Mouse (Mus musculus): ENCODE results near the gene Wnt2. TPM values are rescaled to one million over a fixed set of nuclear protein-coding genes. Genes with fewer than 3 reads are reported as not detected.
A peak's percentile ranks its signal among the peaks of the same experiment; 100 is the strongest.

The Wnt2 gene
- polyA plus RNA-seq (2016; fragmentation: Nextera tagmentation; extraction: Ambion mirVana), result 6.6 TPM in 2 replicates

- peak within 1 kb of the TSS; percentile 53 for H3K9ac ChIP-seq
- peak; percentile 58 for ATAC-seq (ENCODE audit: insufficient number of reproducible peaks, low FRiP score)
- H3K9me3 ChIP-seq (replicated peaks), result no peaks in the 10 kb centered on the region
- peak within 1 kb of the TSS; percentile 51 for H3K4me3 ChIP-seq
- 1% methylated on average over 47 of the region's 47 CpGs for WGBS
- H3K27me3 ChIP-seq (replicated peaks), result peaks cover 27% of the 10 kb centered on the region; the same call in 1 of the 2 replicates
- H3K27ac ChIP-seq (ENCODE audit: poor library complexity, severe bottlenecking), result no peak within 1 kb of the TSS
- H3K4me1 ChIP-seq (replicated peaks), result peaks cover 15% of the 10 kb centered on the region
- no peaks in the 10 kb centered on the region for H3K36me3 ChIP-seq
- peak within 1 kb of the TSS; percentile 88 for H3K4me2 ChIP-seq
Measured at GRCm38 (mm10) chr6:18029746-18030656, at the start of gene Wnt2. TSS of gene Wnt2 (minus strand) at chr6:18030585.

- 13% methylated on average over 1 of the region's 1 CpGs for WGBS
- H3K27ac ChIP-seq (ENCODE audit: poor library complexity, severe bottlenecking), result no peak overlapping the region
- H3K36me3 ChIP-seq, result no peaks in the 10 kb centered on the region
- no peak overlapping the region for H3K9ac ChIP-seq
- H3K4me1 ChIP-seq (replicated peaks), result 0 out of 2 replicates have a peak, but pooled peaks cover 4% of the 10 kb centered on the region
- no peak overlapping the region for H3K4me3 ChIP-seq
- H3K9me3 ChIP-seq (replicated peaks), result no peaks in the 10 kb centered on the region
- no peaks in the 10 kb centered on the region for H3K27me3 ChIP-seq (replicated peaks)
- ATAC-seq (ENCODE audit: insufficient number of reproducible peaks, low FRiP score), result no peak
- no peak overlapping the region for H3K4me2 ChIP-seq
Measured at GRCm38 (mm10) chr6:18078615-18079014, 48.2 kb upstream of the Wnt2 start.

GRCm38 (mm10) chr6:18076986-18077385, 46.6 kb upstream of the Wnt2 start:
- H3K9me3 ChIP-seq (replicated peaks), result no peaks in the 10 kb centered on the region
- WGBS, result 74% methylated on average over 7 of the region's 7 CpGs
- H3K4me1 ChIP-seq (replicated peaks), result 0 out of 2 replicates have a peak, but pooled peaks cover 4% of the 10 kb centered on the region
- no peak overlapping the region for H3K9ac ChIP-seq
- H3K4me2 ChIP-seq, result no peak overlapping the region
- no peaks in the 10 kb centered on the region for H3K36me3 ChIP-seq
- H3K4me3 ChIP-seq, result no peak overlapping the region
- H3K27ac ChIP-seq (ENCODE audit: poor library complexity, severe bottlenecking), result no peak overlapping the region
- no peak for ATAC-seq (ENCODE audit: insufficient number of reproducible peaks, low FRiP score)
- H3K27me3 ChIP-seq (replicated peaks), result no peaks in the 10 kb centered on the region

GRCm38 (mm10) chr6:18076577-18076976, 46.2 kb upstream of the Wnt2 start:
- Histone ChIP-seq H3K36me3 (no peaks in the 10 kb centered on the region), H3K4me2 (no peak overlapping the region), H3K27me3 (replicated peaks) (no peaks in the 10 kb centered on the region), H3K4me1 (replicated peaks) (0 out of 2 replicates have a peak, but pooled peaks cover 4% of the 10 kb centered on the region), H3K4me3 (no peak overlapping the region), H3K9me3 (replicated peaks) (no peaks in the 10 kb centered on the region), H3K27ac (ENCODE audit: poor library complexity, severe bottlenecking) (no peak overlapping the region), H3K9ac (no peak overlapping the region)
- no peak for ATAC-seq (ENCODE audit: insufficient number of reproducible peaks, low FRiP score)
- WGBS, result 37% methylated on average over 5 of the region's 5 CpGs

- H3K4me2 ChIP-seq, result no peak overlapping the region
- no peak for ATAC-seq (ENCODE audit: insufficient number of reproducible peaks, low FRiP score)
- H3K27me3 ChIP-seq (replicated peaks), result no peaks in the 10 kb centered on the region
- no peaks in the 10 kb centered on the region for H3K9me3 ChIP-seq (replicated peaks)
- H3K4me3 ChIP-seq, result no peak overlapping the region
- H3K9ac ChIP-seq, result no peak overlapping the region
- H3K4me1 ChIP-seq (replicated peaks), result no peaks in the 10 kb centered on the region
- WGBS, result 83% methylated on average over 4 of the region's 4 CpGs
- H3K27ac ChIP-seq (ENCODE audit: poor library complexity, severe bottlenecking), result no peak overlapping the region
- H3K36me3 ChIP-seq, result no peaks in the 10 kb centered on the region
Measured at GRCm38 (mm10) chr6:18057899-18058298, 27.5 kb upstream of the Wnt2 start.

GRCm38 (mm10) chr6:18051702-18052101, 21.3 kb upstream of the Wnt2 start:
- Histone ChIP-seq H3K9ac (no peak overlapping the region), H3K36me3 (no peaks in the 10 kb centered on the region), H3K27me3 (replicated peaks) (no peaks in the 10 kb centered on the region), H3K9me3 (replicated peaks) (no peaks in the 10 kb centered on the region), H3K4me3 (no peak overlapping the region), H3K4me1 (replicated peaks) (no peaks in the 10 kb centered on the region), H3K4me2 (no peak overlapping the region), H3K27ac (ENCODE audit: poor library complexity, severe bottlenecking) (no peak overlapping the region)
- ATAC-seq (ENCODE audit: insufficient number of reproducible peaks, low FRiP score), result no peak
- 76% methylated on average over 5 of the region's 5 CpGs for WGBS

GRCm38 (mm10) chr6:18044299-18044698, 13.9 kb upstream of the Wnt2 start:
- Histone ChIP-seq H3K9me3 (replicated peaks) (no peaks in the 10 kb centered on the region), H3K4me2 (no peak overlapping the region), H3K4me1 (replicated peaks) (no peaks in the 10 kb centered on the region), H3K4me3 (no peak overlapping the region), H3K27ac (ENCODE audit: poor library complexity, severe bottlenecking) (no peak overlapping the region), H3K36me3 (no peaks in the 10 kb centered on the region), H3K9ac (no peak overlapping the region), H3K27me3 (replicated peaks) (no peaks in the 10 kb centered on the region)
- ATAC-seq (ENCODE audit: insufficient number of reproducible peaks, low FRiP score), result no peak
- WGBS, result 75% methylated on average over 4 of the region's 4 CpGs

- Histone ChIP-seq H3K4me2 (no peak overlapping the region), H3K9me3 (replicated peaks) (no peaks in the 10 kb centered on the region), H3K9ac (no peak overlapping the region), H3K27me3 (replicated peaks) (no peaks in the 10 kb centered on the region), H3K36me3 (no peaks in the 10 kb centered on the region), H3K4me3 (no peak overlapping the region), H3K4me1 (replicated peaks) (no peaks in the 10 kb centered on the region), H3K27ac (ENCODE audit: poor library complexity, severe bottlenecking) (no peak overlapping the region)
- ATAC-seq (ENCODE audit: insufficient number of reproducible peaks, low FRiP score), result no peak
- WGBS, result 73% methylated on average over 5 of the region's 5 CpGs
Measured at GRCm38 (mm10) chr6:18043172-18043571, 12.8 kb upstream of the Wnt2 start.

- no peaks in the 10 kb centered on the region for H3K36me3 ChIP-seq
- peaks cover 15% of the 10 kb centered on the region for H3K4me1 ChIP-seq (replicated peaks)
- H3K27me3 ChIP-seq (replicated peaks), result peaks cover 27% of the 10 kb centered on the region; the same call in 1 of the 2 replicates
- WGBS, result 30% methylated on average over 6 of the region's 6 CpGs
- peak overlapping the region; percentile 51 for H3K4me3 ChIP-seq
- no peak overlapping the region for H3K27ac ChIP-seq (ENCODE audit: poor library complexity, severe bottlenecking)
- no peak for ATAC-seq (ENCODE audit: insufficient number of reproducible peaks, low FRiP score)
- H3K9me3 ChIP-seq (replicated peaks), result no peaks in the 10 kb centered on the region
- H3K4me2 ChIP-seq, result peak overlapping the region; percentile 88
- peak overlapping the region; percentile 53; the same call in 1 of the 2 replicates for H3K9ac ChIP-seq
Measured at GRCm38 (mm10) chr6:18032271-18032670, 1.9 kb upstream of the Wnt2 start.

GRCm38 (mm10) chr6:18031509-18032010, 1.2 kb upstream of the Wnt2 start:
- H3K9ac ChIP-seq, result peak overlapping the region; percentile 53
- peaks cover 15% of the 10 kb centered on the region for H3K4me1 ChIP-seq (replicated peaks)
- WGBS, result under 1% methylated on average over 28 of the region's 29 CpGs
- ATAC-seq (ENCODE audit: insufficient number of reproducible peaks, low FRiP score), result peak; percentile 78
- no peaks in the 10 kb centered on the region for H3K36me3 ChIP-seq
- H3K4me2 ChIP-seq, result peak overlapping the region; percentile 88
- H3K4me3 ChIP-seq, result peak overlapping the region; percentile 51
- H3K9me3 ChIP-seq (replicated peaks), result no peaks in the 10 kb centered on the region
- peaks cover 27% of the 10 kb centered on the region; the same call in 1 of the 2 replicates for H3K27me3 ChIP-seq (replicated peaks)
- H3K27ac ChIP-seq (ENCODE audit: poor library complexity, severe bottlenecking), result no peak overlapping the region

GRCm38 (mm10) chr6:18030868-18031508, 603 bp upstream of the Wnt2 start:
- Histone ChIP-seq H3K9ac (no peak overlapping the region), H3K4me2 (peak overlapping the region; percentile 88), H3K36me3 (no peaks in the 10 kb centered on the region), H3K4me1 (replicated peaks) (peaks cover 15% of the 10 kb centered on the region), H3K9me3 (replicated peaks) (no peaks in the 10 kb centered on the region), H3K27me3 (replicated peaks) (peaks cover 27% of the 10 kb centered on the region; the same call in 1 of the 2 replicates), H3K27ac (ENCODE audit: poor library complexity, severe bottlenecking) (no peak overlapping the region), H3K4me3 (peak overlapping the region; percentile 51)
- 4% methylated on average over 12 of the region's 12 CpGs for WGBS
- no peak for ATAC-seq (ENCODE audit: insufficient number of reproducible peaks, low FRiP score)

Measured in heart, embryonic 12.5 days (tissue).